Mouse (Mus musculus): ENCODE measurements around the gene Eif3l. TPM values are rescaled to one million over a fixed set of nuclear protein-coding genes. Genes with fewer than 3 reads are reported as not detected.
A peak's percentile ranks its signal among the peaks of the same experiment; 100 is the strongest.

Eif3l gene
- 218 and 224 TPM in 2 replicates for polyA plus RNA-seq (2014; fragmentation: Nextera tagmentation; extraction: Ambion mirVana)

- Histone ChIP-seq H3K9ac (replicated peaks; ENCODE audit: low read depth, low read length) (peak within 1 kb of the TSS; percentile 87), H3K9me3 (ENCODE audit: control insufficient read depth, low read depth, low read length) (no peaks in the 10 kb centered on the region), H3K4me1 (ENCODE audit: control insufficient read depth, insufficient read depth, low read length) (peaks cover 3% of the 10 kb centered on the region; the same call in 1 of the 2 replicates), H3K4me3 (ENCODE audit: low read depth, low read length) (peak within 1 kb of the TSS; percentile 84), H3K27ac (ENCODE audit: low read length) (peak within 1 kb of the TSS; percentile 72), H3K27me3 (ENCODE audit: control insufficient read depth, insufficient read depth, low read length) (no peaks in the 10 kb centered on the region), H3K36me3 (ENCODE audit: control insufficient read depth, insufficient read depth, low read length) (peaks cover 36% of the 10 kb centered on the region), H3K4me2 (replicated peaks; ENCODE audit: low read depth, low read length) (peak within 1 kb of the TSS; percentile 71)
- under 1% methylated on average over 49 of the region's 49 CpGs for WGBS
- ATAC-seq (ENCODE audit: insufficient number of reproducible peaks, insufficient read depth, low FRiP score, low read depth): peak; percentile 85
Measured at GRCm38 (mm10) chr15:79074913-79075532, at the start of gene Eif3l. Gene Eif3l (plus strand): TSS chr15:79075179.

- Histone ChIP-seq H3K4me1 (ENCODE audit: control insufficient read depth, insufficient read depth, low read length) (peaks cover 19% of the 10 kb centered on the region; the same call in 1 of the 2 replicates), H3K9me3 (ENCODE audit: control insufficient read depth, low read depth, low read length) (no peaks in the 10 kb centered on the region), H3K9ac (replicated peaks; ENCODE audit: low read depth, low read length) (no peak overlapping the region), H3K27me3 (ENCODE audit: control insufficient read depth, insufficient read depth, low read length) (no peaks in the 10 kb centered on the region), H3K4me2 (replicated peaks; ENCODE audit: low read depth, low read length) (peak overlapping the region; percentile 36), H3K27ac (ENCODE audit: low read length) (no peak overlapping the region), H3K36me3 (ENCODE audit: control insufficient read depth, insufficient read depth, low read length) (no peaks in the 10 kb centered on the region), H3K4me3 (ENCODE audit: low read depth, low read length) (no peak overlapping the region; the same call in 1 of the 2 replicates)
- ATAC-seq (ENCODE audit: insufficient number of reproducible peaks, insufficient read depth, low FRiP score, low read depth): no peak
- 8% methylated on average over 17 of the region's 18 CpGs for WGBS
Measured at GRCm38 (mm10) chr15:79025687-79026308, 49.2 kb upstream of the Eif3l start.

- peaks cover 23% of the 10 kb centered on the region; the same call in 1 of the 2 replicates for H3K4me1 ChIP-seq (ENCODE audit: control insufficient read depth, insufficient read depth, low read length)
- no peaks in the 10 kb centered on the region for H3K36me3 ChIP-seq (ENCODE audit: control insufficient read depth, insufficient read depth, low read length)
- H3K9me3 ChIP-seq (ENCODE audit: control insufficient read depth, low read depth, low read length): no peaks in the 10 kb centered on the region
- no peak for ATAC-seq (ENCODE audit: insufficient number of reproducible peaks, insufficient read depth, low FRiP score, low read depth)
- H3K4me2 ChIP-seq (replicated peaks; ENCODE audit: low read depth, low read length): peak overlapping the region; percentile 89
- peak overlapping the region; percentile 53 for H3K4me3 ChIP-seq (ENCODE audit: low read depth, low read length)
- no peaks in the 10 kb centered on the region for H3K27me3 ChIP-seq (ENCODE audit: control insufficient read depth, insufficient read depth, low read length)
- no peak overlapping the region for H3K9ac ChIP-seq (replicated peaks; ENCODE audit: low read depth, low read length)
- peak overlapping the region; percentile 30; the same call in 1 of the 2 replicates for H3K27ac ChIP-seq (ENCODE audit: low read length)
- 45% methylated on average over 14 of the region's 14 CpGs for WGBS
Measured at GRCm38 (mm10) chr15:79026511-79027290, 48.3 kb upstream of the Eif3l start.

- Histone ChIP-seq H3K9ac (replicated peaks; ENCODE audit: low read depth, low read length) (peak overlapping the region; percentile 93), H3K9me3 (ENCODE audit: control insufficient read depth, low read depth, low read length) (no peaks in the 10 kb centered on the region), H3K4me3 (ENCODE audit: low read depth, low read length) (peak overlapping the region; percentile 53), H3K27ac (ENCODE audit: low read length) (peak overlapping the region; percentile 93), H3K4me1 (ENCODE audit: control insufficient read depth, insufficient read depth, low read length) (peaks cover 28% of the 10 kb centered on the region; the same call in 1 of the 2 replicates), H3K4me2 (replicated peaks; ENCODE audit: low read depth, low read length) (peak overlapping the region; percentile 89), H3K27me3 (ENCODE audit: control insufficient read depth, insufficient read depth, low read length) (no peaks in the 10 kb centered on the region), H3K36me3 (ENCODE audit: control insufficient read depth, insufficient read depth, low read length) (no peaks in the 10 kb centered on the region)
- WGBS: 7% methylated on average over 46 of the region's 46 CpGs
- ATAC-seq (ENCODE audit: insufficient number of reproducible peaks, insufficient read depth, low FRiP score, low read depth): no peak
Measured at GRCm38 (mm10) chr15:79027291-79028205, 47.4 kb upstream of the Eif3l start.

- peaks cover 22% of the 10 kb centered on the region; the same call in 1 of the 2 replicates for H3K4me1 ChIP-seq (ENCODE audit: control insufficient read depth, insufficient read depth, low read length)
- ATAC-seq (ENCODE audit: insufficient number of reproducible peaks, insufficient read depth, low FRiP score, low read depth): peak; percentile 76
- WGBS: under 1% methylated on average over 55 of the region's 58 CpGs
- H3K27me3 ChIP-seq (ENCODE audit: control insufficient read depth, insufficient read depth, low read length): no peaks in the 10 kb centered on the region
- H3K9ac ChIP-seq (replicated peaks; ENCODE audit: low read depth, low read length): peak within 1 kb of the TSS; percentile 93
- no peaks in the 10 kb centered on the region for H3K9me3 ChIP-seq (ENCODE audit: control insufficient read depth, low read depth, low read length)
- H3K36me3 ChIP-seq (ENCODE audit: control insufficient read depth, insufficient read depth, low read length): no peaks in the 10 kb centered on the region
- peak within 1 kb of the TSS; percentile 53 for H3K4me3 ChIP-seq (ENCODE audit: low read depth, low read length)
- H3K4me2 ChIP-seq (replicated peaks; ENCODE audit: low read depth, low read length): peak within 1 kb of the TSS; percentile 89
- H3K27ac ChIP-seq (ENCODE audit: low read length): peak within 1 kb of the TSS; percentile 93
Measured at GRCm38 (mm10) chr15:79028237-79028738, 46.7 kb upstream of the Eif3l start, which contains the start of gene H1f0. Gene H1f0 (plus strand): TSS chr15:79028450.

- Histone ChIP-seq H3K9me3 (ENCODE audit: control insufficient read depth, low read depth, low read length) (no peaks in the 10 kb centered on the region), H3K27ac (ENCODE audit: low read length) (peak overlapping the region; percentile 93), H3K9ac (replicated peaks; ENCODE audit: low read depth, low read length) (peak overlapping the region; percentile 93), H3K4me3 (ENCODE audit: low read depth, low read length) (peak overlapping the region; percentile 53), H3K36me3 (ENCODE audit: control insufficient read depth, insufficient read depth, low read length) (no peaks in the 10 kb centered on the region), H3K4me1 (ENCODE audit: control insufficient read depth, insufficient read depth, low read length) (peaks cover 22% of the 10 kb centered on the region; the same call in 1 of the 2 replicates), H3K4me2 (replicated peaks; ENCODE audit: low read depth, low read length) (peak overlapping the region; percentile 89), H3K27me3 (ENCODE audit: control insufficient read depth, insufficient read depth, low read length) (no peaks in the 10 kb centered on the region)
- ATAC-seq (ENCODE audit: insufficient number of reproducible peaks, insufficient read depth, low FRiP score, low read depth): no peak
- WGBS: 22% methylated on average over 16 of the region's 16 CpGs
Measured at GRCm38 (mm10) chr15:79028823-79029484, 46.0 kb upstream of the Eif3l start.

GRCm38 (mm10) chr15:79029519-79030241 lies 45.3 kb upstream of the Eif3l start:
- 4% methylated on average over 11 of the region's 11 CpGs for WGBS
- Histone ChIP-seq H3K9ac (replicated peaks; ENCODE audit: low read depth, low read length) (peak overlapping the region; percentile 43), H3K27ac (ENCODE audit: low read length) (peak overlapping the region; percentile 93), H3K4me1 (ENCODE audit: control insufficient read depth, insufficient read depth, low read length) (peaks cover 22% of the 10 kb centered on the region; the same call in 1 of the 2 replicates), H3K4me2 (replicated peaks; ENCODE audit: low read depth, low read length) (peak overlapping the region; percentile 89), H3K36me3 (ENCODE audit: control insufficient read depth, insufficient read depth, low read length) (peaks cover 5% of the 10 kb centered on the region; the same call in 1 of the 2 replicates), H3K9me3 (ENCODE audit: control insufficient read depth, low read depth, low read length) (no peaks in the 10 kb centered on the region), H3K27me3 (ENCODE audit: control insufficient read depth, insufficient read depth, low read length) (no peaks in the 10 kb centered on the region), H3K4me3 (ENCODE audit: low read depth, low read length) (peak overlapping the region; percentile 53)
- no peak for ATAC-seq (ENCODE audit: insufficient number of reproducible peaks, insufficient read depth, low FRiP score, low read depth)

All from stomach, embryonic 14.5 days (tissue).